Mouse (Mus musculus) adrenal gland, postnatal 36 days (tissue): ENCODE results near the gene Cops3. TPM values are rescaled to one million over a fixed set of nuclear protein-coding genes. Genes with fewer than 3 reads are reported as not detected.

Experiments used
- DNase-seq, 2 experiments: peaks; one replicate each; pipeline ENCODE4 v3.0.0; 2021; ENCODE audit warnings: mixed read lengths in 1 of 2
- total RNA-seq, 2 experiments: library from RNA; stranded (reverse); gene quantifications; 2 replicates each; pipeline ENCODE4 v1.2.3; 2021

The Cops3 gene
- total RNA-seq, 2 experiments from 2014 or later, result 85.2 to 108 TPM

GRCm38 (mm10) chr11:59811211-59811610 lies 28.4 kb downstream of the Cops3 start:
- peak in 1 of 2 experiments; percentile 32 for DNase-seq

- no peak for DNase-seq
Observed at GRCm38 (mm10) chr11:59810480-59811158, 29.0 kb downstream of the Cops3 start.

DNA sequence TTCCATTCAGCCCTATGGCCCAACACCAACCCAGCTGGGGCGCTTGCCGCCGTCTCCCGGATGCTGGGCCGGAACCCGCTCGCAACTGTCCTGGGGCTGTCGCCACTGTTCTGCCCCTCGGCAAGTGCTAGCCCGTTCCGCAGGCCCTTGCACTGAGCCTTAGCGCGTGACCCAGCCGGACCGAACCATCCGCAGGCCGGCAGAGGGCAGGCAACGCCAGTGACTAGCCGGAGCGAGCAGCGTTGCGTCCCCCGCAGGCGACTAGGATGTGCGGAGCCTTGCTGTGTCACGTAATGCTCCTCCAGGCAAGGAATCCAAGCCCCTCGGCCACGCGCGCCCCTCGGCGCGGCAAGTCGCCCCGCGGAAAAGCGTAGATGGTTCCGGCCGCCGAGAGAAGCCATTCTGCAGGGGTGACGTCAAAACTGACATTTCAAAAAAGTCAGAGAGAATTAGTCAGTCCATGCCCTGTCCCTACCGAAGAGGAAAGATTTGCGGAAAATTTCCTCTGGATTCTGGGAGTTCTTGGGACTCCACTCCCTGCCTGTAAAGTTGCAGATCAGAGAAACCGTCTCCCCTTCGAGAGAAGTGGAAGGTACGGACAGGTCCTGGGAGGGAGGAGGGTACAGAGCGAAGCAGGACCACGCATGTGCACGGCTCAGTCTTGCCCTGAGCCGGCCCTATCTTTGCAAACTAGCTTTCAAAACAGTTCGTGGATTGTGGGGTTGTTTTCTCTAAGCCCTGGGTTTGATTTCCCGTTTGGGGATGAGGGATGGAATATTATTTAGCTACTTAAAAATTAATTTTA lies 29.8 kb downstream of the Cops3 start, which contains the start of gene Flcn:
Gene Flcn (minus strand): TSS at position 347 of the 805 bp plus-strand sequence.
- peak; percentile 89 to 90 for DNase-seq

- peak; percentile 32 to 49 for DNase-seq
Observed at GRCm38 (mm10) chr11:59809071-59809669, 30.5 kb downstream of the Cops3 start.

- no peak for DNase-seq
Observed at GRCm38 (mm10) chr11:59808170-59808960, 31.3 kb downstream of the Cops3 start.

- no peak for DNase-seq
Observed at GRCm38 (mm10) chr11:59805656-59806055, 34.0 kb downstream of the Cops3 start.

GRCm38 (mm10) chr11:59805256-59805655 lies 34.4 kb downstream of the Cops3 start:
- DNase-seq, result no peak

DNA sequence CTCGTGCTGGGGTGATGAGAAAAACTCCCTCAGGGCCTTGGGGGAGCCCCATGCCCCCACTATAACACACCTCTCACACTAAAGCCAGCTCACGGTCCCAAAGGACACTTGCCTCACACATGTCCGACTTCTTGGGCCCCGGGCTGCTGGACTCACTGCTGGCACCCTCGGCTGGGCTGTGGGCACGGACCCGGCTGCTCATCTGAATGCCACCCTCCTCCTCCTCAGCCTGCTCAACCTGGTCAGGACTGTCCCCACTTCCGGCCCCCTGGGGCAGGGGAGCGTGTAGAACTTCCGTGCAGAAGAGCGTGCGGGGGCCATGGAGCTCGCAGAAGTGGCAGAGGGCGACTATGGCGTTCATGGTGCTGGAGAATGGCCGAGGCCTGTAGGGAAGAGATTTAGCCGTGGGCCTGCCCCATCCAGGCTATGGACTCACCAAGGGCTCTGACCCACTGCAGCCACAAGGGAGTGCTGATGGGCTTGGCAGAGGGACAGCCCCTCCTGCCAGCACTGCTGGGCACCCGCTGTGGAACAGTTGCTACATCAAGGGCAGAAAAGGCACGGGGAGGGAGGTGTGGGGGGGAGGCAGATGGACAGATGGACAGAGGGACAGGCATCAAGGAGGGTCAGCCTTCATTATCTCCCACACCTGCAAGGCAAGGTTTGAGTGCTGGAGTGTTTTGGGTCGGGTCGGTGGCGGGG lies 35.1 kb downstream of the Cops3 start:
- DNase-seq, result peak; percentile 37 to 60

GRCm38 (mm10) chr11:59803516-59803915 lies 36.1 kb downstream of the Cops3 start:
- no peak for DNase-seq

DNA sequence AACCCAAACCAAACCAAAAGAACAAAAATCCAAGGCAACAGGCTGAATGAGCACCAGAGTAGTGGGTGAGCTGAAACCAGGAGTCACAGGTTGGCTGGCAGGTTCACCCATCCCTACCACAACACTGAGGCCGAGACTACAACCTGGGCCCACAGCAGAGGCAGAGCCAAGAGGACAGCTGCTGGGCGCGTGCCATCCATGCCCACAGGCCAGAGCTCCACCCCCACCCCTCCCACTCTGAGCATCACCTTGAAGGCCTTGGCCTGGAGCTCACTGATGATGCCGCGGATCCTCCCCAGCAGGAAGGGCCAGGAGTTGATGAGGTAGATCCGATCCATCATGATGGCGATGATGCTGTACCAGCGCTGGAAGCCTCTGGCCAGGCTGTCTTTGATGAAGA lies 37.8 kb downstream of the Cops3 start:
- DNase-seq, result no peak

DNA sequence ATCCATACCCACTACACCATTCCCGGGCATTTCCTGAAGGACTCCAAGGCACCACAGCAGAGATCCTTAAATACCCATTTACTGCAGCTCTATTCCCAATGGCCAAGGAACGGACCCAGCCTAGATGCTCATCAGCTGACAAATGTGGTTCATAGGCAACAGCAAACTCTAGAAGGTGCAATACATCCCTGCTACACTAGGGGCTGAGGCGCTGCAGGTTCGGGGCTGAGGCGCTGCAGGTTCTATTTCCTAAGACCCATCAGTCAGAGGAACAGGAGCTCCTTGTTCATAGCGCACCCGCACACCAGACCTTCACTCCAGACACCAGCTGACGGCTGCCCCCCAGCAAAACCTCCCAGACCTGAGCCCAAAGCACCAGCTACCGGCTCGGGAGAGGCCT lies 39.2 kb downstream of the Cops3 start:
- DNase-seq, result no peak

DNA sequence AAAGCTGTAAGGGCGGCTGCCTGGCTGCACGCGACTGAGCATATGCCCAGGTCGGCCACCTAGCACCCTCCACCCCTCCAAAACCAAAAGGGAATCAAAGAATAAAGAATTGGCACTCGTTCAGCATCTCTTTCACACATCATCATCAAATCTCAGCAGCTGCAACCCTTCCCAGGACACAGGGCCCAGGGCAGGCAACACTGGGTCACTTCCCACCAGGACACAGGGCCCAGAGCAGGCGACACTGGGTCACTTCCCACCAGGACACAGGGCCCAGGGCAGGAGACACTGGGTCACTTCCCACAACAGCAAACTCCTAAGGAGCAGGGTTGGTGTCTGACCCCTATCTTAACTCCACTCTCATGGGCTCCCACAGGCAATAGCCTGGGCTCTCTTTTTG lies 46.2 kb downstream of the Cops3 start:
- DNase-seq, result no peak

GRCm38 (mm10) chr11:59789311-59789710 lies 50.3 kb downstream of the Cops3 start:
- no peak for DNase-seq

DNA sequence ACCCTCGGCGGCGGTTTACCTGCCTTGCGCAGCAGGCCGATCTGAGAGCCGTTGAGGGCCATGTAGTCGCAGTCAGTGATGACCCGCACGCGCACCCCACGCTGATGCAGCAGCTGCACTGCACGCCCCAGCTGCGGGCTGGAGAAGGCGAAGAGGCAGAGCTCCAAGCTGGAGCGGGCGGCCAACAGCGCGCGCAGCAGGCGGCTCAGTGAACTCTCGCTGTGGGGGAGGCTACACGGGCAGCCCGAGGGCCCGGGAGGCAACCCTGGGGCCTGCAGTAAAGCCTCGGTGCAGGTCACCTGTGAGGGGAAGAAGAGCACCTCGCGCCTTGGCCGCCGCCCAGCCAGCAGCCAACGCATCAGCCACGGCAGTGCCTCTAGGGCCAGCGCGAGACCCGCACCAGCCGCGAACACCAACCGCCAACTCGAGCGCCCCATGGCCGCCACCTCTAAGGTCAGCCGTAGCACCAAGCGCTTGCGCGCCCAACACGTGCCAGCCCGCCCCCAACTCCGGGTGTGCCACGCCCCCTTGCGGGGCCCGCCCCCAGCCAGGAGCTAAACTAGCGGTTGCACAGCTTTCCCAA lies 52.3 kb downstream of the Cops3 start, which contains the start of gene Pld6:
Gene Pld6 (minus strand): TSS at position 447 of the 583 bp plus-strand sequence.
- DNase-seq, result peak; percentile 74 to 84

GRCm38 (mm10) chr11:59786444-59787198 lies 53.0 kb downstream of the Cops3 start:
- DNase-seq, result peak in 1 of 2 experiments; percentile 29

DNA sequence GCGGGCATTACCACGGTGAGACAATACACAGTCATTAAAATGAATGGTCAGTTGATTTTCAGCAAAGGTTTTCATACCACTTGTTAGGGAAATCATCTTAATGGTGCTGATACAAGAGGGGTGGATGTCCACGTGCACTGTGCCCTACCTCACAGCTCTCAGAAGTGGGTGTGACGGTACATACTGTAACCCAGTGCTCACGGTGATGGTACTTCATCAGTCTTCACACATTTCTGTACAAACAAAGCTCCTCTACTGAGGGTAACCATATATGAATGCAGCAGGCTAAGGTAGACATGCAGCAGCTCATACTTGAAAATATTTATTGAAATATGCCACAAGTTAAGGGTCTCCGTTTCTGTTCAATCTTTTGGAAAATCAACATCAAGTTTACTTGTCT lies 56.0 kb downstream of the Cops3 start:
- no peak for DNase-seq

DNA sequence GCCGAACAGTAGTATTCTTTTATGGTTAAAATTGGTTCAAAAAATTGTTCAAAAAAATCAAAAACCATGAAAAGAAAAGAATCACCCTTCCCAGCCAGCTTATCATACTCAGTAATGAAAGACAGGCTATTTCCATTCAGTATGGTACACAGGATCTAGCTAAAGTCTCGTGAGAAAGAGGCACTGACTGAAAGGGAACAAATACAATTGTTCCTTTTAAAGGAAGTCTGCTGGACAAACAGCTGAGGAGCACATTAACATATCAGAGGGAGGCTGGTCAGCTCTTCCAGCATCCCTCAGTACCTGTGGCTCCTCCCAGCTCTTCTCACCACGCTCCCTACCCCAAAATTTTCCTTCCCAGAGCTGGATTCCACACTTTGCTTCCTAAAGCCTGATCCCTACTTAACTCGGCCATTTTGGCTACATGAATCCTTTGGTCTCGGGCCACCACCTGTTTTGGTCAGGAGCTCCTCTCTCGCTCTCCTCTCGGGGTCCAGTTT lies 57.5 kb downstream of the Cops3 start:
- no peak for DNase-seq

GRCm38 (mm10) chr11:59780241-59780640 lies 59.4 kb downstream of the Cops3 start:
- no peak for DNase-seq

DNA sequence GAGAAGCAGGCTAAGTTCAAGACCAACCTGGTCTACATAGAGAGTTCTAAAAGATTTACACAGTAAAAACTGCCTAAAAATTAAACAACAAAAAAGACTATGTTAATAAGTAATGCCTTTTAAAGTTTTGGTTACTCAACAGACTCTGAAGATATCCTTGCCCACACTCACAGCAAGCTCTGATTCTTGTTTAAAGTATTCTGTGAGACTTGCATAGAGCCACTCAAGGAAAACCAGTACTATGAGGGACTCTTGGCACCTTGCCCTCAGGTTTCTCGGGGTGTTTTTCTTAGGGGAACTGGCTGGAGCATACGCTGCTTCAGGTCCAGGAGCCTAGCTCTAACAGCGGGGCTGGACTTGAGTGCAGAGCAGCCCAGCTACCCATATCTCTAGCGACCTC lies 60.2 kb downstream of the Cops3 start:
- no peak for DNase-seq

DNA sequence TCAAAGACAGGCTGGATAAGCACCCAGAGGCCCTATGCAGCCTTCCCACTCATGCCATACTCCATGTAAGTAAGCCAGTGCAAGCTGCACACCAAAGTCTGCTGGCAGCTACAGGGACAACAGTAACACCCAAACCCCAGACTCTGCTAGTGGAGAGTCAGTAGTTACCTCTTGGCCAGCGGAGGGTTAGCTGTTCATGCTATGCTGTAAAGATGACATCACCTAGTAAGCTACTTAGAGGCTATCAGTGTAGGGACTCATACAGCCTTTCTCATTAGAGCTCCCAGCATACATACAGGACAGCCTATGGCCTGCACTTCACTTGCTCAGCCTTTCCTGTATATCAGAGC lies 60.8 kb downstream of the Cops3 start:
- DNase-seq, result no peak
